Mouse (Mus musculus): Measurements from ENCODE around the gene Nagk. TPM values are rescaled to one million over a fixed set of nuclear protein-coding genes. Genes with fewer than 3 reads are reported as not detected.
A peak's percentile ranks its signal among the peaks of the same experiment; 100 is the strongest.
"Not testable (repeated sequence)": the region's sequence is repeated elsewhere in the genome, so short reads cannot be mapped to it uniquely, and the experiment has no call there.

The Nagk gene
- polyA plus RNA-seq, 1 experiment from 2014 or later: 60.9 TPM

GRCm38 (mm10) chr6:83832393-83832792 is 37.6 kb downstream of the Nagk start:
- not testable (repeated sequence) for H3K36me3 ChIP-seq (ENCODE audit: insufficient read depth, low read length); H3K9ac ChIP-seq (replicated peaks; ENCODE audit: low read length); H3K27me3 ChIP-seq (ENCODE audit: insufficient read depth, low read length); H3K9me3 ChIP-seq (ENCODE audit: low read length); ATAC-seq (ENCODE audit: low FRiP score, low TSS enrichment)
- Histone ChIP-seq H3K4me1 (ENCODE audit: insufficient read depth, low read length) (peaks cover 15% of the 10 kb centered on the region), H3K4me2 (replicated peaks; ENCODE audit: low read depth, low read length) (peak overlapping the region; percentile 63), H3K27ac (ENCODE audit: low read length) (peak overlapping the region; percentile 57; the same call in 1 of the 2 replicates), H3K4me3 (ENCODE audit: low read length) (peak overlapping the region; percentile 41)
- WGBS: 68% methylated on average over 1 of the region's 1 CpGs

DNA sequence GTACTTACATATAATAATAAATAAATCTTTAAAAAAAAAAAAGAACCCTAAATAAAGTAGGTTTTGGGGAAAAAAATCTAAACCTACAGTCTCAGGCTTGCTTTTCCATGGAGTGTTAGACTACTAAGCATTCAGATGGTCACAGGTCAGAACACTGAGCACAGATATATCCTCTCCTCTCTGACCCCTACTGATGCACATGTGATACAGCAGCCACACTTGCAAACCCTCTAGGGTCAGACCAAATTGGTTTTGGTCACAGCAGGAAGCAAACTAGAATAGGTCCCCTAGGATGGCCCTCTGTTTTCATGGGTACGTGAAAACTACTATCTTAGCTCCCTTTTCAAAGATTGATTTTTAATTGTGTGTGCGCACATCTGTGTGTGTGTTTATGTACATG is 42.0 kb downstream of the Nagk start:
- H3K4me3 ChIP-seq (ENCODE audit: low read length): no peak overlapping the region
- H3K27me3 ChIP-seq (ENCODE audit: insufficient read depth, low read length): no peaks in the 10 kb centered on the region
- H3K4me2 ChIP-seq (replicated peaks; ENCODE audit: low read depth, low read length): no peak overlapping the region
- no peak overlapping the region for H3K27ac ChIP-seq (ENCODE audit: low read length)
- no peak for ATAC-seq (ENCODE audit: low FRiP score, low TSS enrichment)
- H3K9ac ChIP-seq (replicated peaks; ENCODE audit: low read length): no peak overlapping the region
- 95% methylated on average over 2 of the region's 2 CpGs for WGBS
- H3K4me1 ChIP-seq (ENCODE audit: insufficient read depth, low read length): peaks cover 5% of the 10 kb centered on the region; the same call in 1 of the 2 replicates
- no peaks in the 10 kb centered on the region for H3K9me3 ChIP-seq (ENCODE audit: low read length)
- H3K36me3 ChIP-seq (ENCODE audit: insufficient read depth, low read length): no peaks in the 10 kb centered on the region

- no peaks in the 10 kb centered on the region for H3K36me3 ChIP-seq (ENCODE audit: insufficient read depth, low read length)
- 86% methylated on average over 2 of the region's 2 CpGs for WGBS
- H3K9me3 ChIP-seq (ENCODE audit: low read length): no peaks in the 10 kb centered on the region
- H3K27me3 ChIP-seq (ENCODE audit: insufficient read depth, low read length): no peaks in the 10 kb centered on the region
- no peak overlapping the region for H3K4me2 ChIP-seq (replicated peaks; ENCODE audit: low read depth, low read length)
- H3K9ac ChIP-seq (replicated peaks; ENCODE audit: low read length): no peak overlapping the region
- ATAC-seq (ENCODE audit: low FRiP score, low TSS enrichment): no peak
- H3K4me3 ChIP-seq (ENCODE audit: low read length): no peak overlapping the region
- no peaks in the 10 kb centered on the region for H3K4me1 ChIP-seq (ENCODE audit: insufficient read depth, low read length)
- H3K27ac ChIP-seq (ENCODE audit: low read length): no peak overlapping the region
Observed at GRCm38 (mm10) chr6:83838046-83838445, 43.3 kb downstream of the Nagk start.

DNA sequence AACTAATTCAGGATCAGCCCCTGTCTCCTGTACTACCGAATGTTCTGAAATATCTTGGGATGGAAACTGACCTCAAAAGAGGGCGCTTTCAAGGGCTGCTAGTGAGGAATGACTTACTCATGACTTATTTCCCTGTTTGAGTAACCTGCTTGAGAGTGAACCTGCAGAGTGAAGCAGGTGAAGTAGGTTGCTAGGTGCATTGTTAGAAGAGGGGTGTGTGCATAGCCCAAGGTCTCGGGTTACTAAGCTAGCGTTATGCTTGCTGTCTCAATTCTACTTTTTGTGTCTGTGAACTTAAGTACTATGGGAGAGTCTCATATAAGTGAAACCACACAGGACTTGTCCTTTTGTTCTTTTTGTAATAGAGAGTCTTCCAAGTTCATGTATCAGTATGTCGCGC is 45.3 kb downstream of the Nagk start:
- no peak overlapping the region for H3K9ac ChIP-seq (replicated peaks; ENCODE audit: low read length)
- ATAC-seq (ENCODE audit: low FRiP score, low TSS enrichment): no peak
- 80% methylated on average over 6 of the region's 6 CpGs for WGBS
- H3K9me3 ChIP-seq (ENCODE audit: low read length): no peaks in the 10 kb centered on the region
- H3K27me3 ChIP-seq (ENCODE audit: insufficient read depth, low read length): no peaks in the 10 kb centered on the region
- H3K4me1 ChIP-seq (ENCODE audit: insufficient read depth, low read length): no peaks in the 10 kb centered on the region
- H3K27ac ChIP-seq (ENCODE audit: low read length): no peak overlapping the region
- no peaks in the 10 kb centered on the region for H3K36me3 ChIP-seq (ENCODE audit: insufficient read depth, low read length)
- no peak overlapping the region for H3K4me2 ChIP-seq (replicated peaks; ENCODE audit: low read depth, low read length)
- no peak overlapping the region for H3K4me3 ChIP-seq (ENCODE audit: low read length)

DNA sequence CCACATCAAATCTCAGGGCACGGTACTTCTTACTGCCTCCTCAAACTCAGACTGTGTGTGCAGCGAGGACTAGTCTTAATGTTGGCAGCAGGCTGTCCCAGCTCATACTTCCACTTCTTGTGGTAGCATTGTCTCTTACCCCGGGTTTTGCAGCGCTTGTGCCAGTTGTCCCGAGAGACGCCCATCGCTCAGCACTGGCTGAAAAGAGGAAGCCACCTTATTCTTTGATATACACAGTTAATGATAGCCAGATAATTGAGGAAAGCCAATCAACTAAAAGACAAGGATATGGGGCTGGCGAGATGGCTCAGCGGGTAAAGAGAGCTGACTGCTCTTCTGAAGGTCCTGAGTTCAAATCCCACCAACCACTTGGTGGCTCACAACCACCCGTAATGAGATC is 50.1 kb downstream of the Nagk start:
- Histone ChIP-seq H3K36me3 (ENCODE audit: insufficient read depth, low read length) (no peaks in the 10 kb centered on the region), H3K4me3 (ENCODE audit: low read length) (no peak overlapping the region), H3K9ac (replicated peaks; ENCODE audit: low read length) (no peak overlapping the region), H3K4me1 (ENCODE audit: insufficient read depth, low read length) (no peaks in the 10 kb centered on the region), H3K4me2 (replicated peaks; ENCODE audit: low read depth, low read length) (no peak overlapping the region), H3K9me3 (ENCODE audit: low read length) (no peaks in the 10 kb centered on the region), H3K27me3 (ENCODE audit: insufficient read depth, low read length) (no peaks in the 10 kb centered on the region), H3K27ac (ENCODE audit: low read length) (no peak overlapping the region)
- 89% methylated on average over 10 of the region's 10 CpGs for WGBS
- ATAC-seq (ENCODE audit: low FRiP score, low TSS enrichment): no peak

GRCm38 (mm10) chr6:83846141-83846540 is 51.4 kb downstream of the Nagk start:
- H3K4me1 ChIP-seq (ENCODE audit: insufficient read depth, low read length): no peaks in the 10 kb centered on the region
- WGBS: 51% methylated on average over 2 of the region's 2 CpGs
- H3K4me3 ChIP-seq (ENCODE audit: low read length): no peak overlapping the region
- H3K27ac ChIP-seq (ENCODE audit: low read length): no peak overlapping the region
- no peaks in the 10 kb centered on the region for H3K9me3 ChIP-seq (ENCODE audit: low read length)
- H3K4me2 ChIP-seq (replicated peaks; ENCODE audit: low read depth, low read length): no peak overlapping the region
- H3K36me3 ChIP-seq (ENCODE audit: insufficient read depth, low read length): no peaks in the 10 kb centered on the region
- no peak for ATAC-seq (ENCODE audit: low FRiP score, low TSS enrichment)
- no peak overlapping the region for H3K9ac ChIP-seq (replicated peaks; ENCODE audit: low read length)
- H3K27me3 ChIP-seq (ENCODE audit: insufficient read depth, low read length): no peaks in the 10 kb centered on the region

- 66% methylated on average over 2 of the region's 2 CpGs for WGBS
- H3K36me3 ChIP-seq (ENCODE audit: insufficient read depth, low read length): no peaks in the 10 kb centered on the region
- no peaks in the 10 kb centered on the region for H3K9me3 ChIP-seq (ENCODE audit: low read length)
- no peaks in the 10 kb centered on the region for H3K27me3 ChIP-seq (ENCODE audit: insufficient read depth, low read length)
- no peak overlapping the region for H3K27ac ChIP-seq (ENCODE audit: low read length)
- H3K4me1 ChIP-seq (ENCODE audit: insufficient read depth, low read length): no peaks in the 10 kb centered on the region
- no peak overlapping the region for H3K4me3 ChIP-seq (ENCODE audit: low read length)
- no peak overlapping the region for H3K9ac ChIP-seq (replicated peaks; ENCODE audit: low read length)
- no peak for ATAC-seq (ENCODE audit: low FRiP score, low TSS enrichment)
- no peak overlapping the region for H3K4me2 ChIP-seq (replicated peaks; ENCODE audit: low read depth, low read length)
Observed at GRCm38 (mm10) chr6:83849446-83849845, 54.7 kb downstream of the Nagk start.

Other genes starting within 250 kb of the Nagk start
- 28.5 and 29.4 TPM in 2 replicates for gene Stambp, start 222.3 kb upstream of the Nagk start, polyA plus RNA-seq (2015; fragmentation: Nextera tagmentation; extraction: Ambion mirVana)
- 0.07 TPM in 1 of 2 replicates, not detected in the other for gene Clec4f, start 138.8 kb upstream of the Nagk start, polyA plus RNA-seq (2015; fragmentation: Nextera tagmentation; extraction: Ambion mirVana)
- not detected in 2 replicates for gene Cd207, start 117.1 kb upstream of the Nagk start, polyA plus RNA-seq (2015; fragmentation: Nextera tagmentation; extraction: Ambion mirVana)
- gene Vax2, start 83.7 kb upstream of the Nagk start, polyA plus RNA-seq (2015; fragmentation: Nextera tagmentation; extraction: Ambion mirVana): not detected in 2 replicates
- gene Atp6v1b1, start 52.0 kb upstream of the Nagk start, polyA plus RNA-seq (2015; fragmentation: Nextera tagmentation; extraction: Ambion mirVana): 14.1 and 15.8 TPM in 2 replicates
- 0.19 and 0.30 TPM in 2 replicates for gene Ankrd53, start 32.3 kb upstream of the Nagk start, polyA plus RNA-seq (2015; fragmentation: Nextera tagmentation; extraction: Ambion mirVana)
- 98.9 and 101 TPM in 2 replicates for gene Tex261, start 19.2 kb upstream of the Nagk start, polyA plus RNA-seq (2015; fragmentation: Nextera tagmentation; extraction: Ambion mirVana)
- 17.4 and 18.1 TPM in 2 replicates for gene Paip2b, start 36.8 kb downstream of the Nagk start, polyA plus RNA-seq (2015; fragmentation: Nextera tagmentation; extraction: Ambion mirVana)
- 48.4 and 58.8 TPM in 2 replicates for gene Zfp638, start 72.1 kb downstream of the Nagk start, polyA plus RNA-seq (2015; fragmentation: Nextera tagmentation; extraction: Ambion mirVana)
- gene Dysf, start 213.6 kb downstream of the Nagk start, polyA plus RNA-seq (2015; fragmentation: Nextera tagmentation; extraction: Ambion mirVana): 16.8 and 17.2 TPM in 2 replicates